Mouse (Mus musculus) layer of hippocampus, postnatal 36 days (tissue): Measurements from ENCODE around the gene AC131692.1. TPM values are rescaled to one million over a fixed set of nuclear protein-coding genes. Genes with fewer than 3 reads are reported as not detected.
A peak's percentile ranks its signal among the peaks of the same experiment; 100 is the strongest.

Experiments used
- DNase-seq, 2 experiments: peaks; one replicate each; pipeline ENCODE4 v3.0.0; 2022
- total RNA-seq, 2 experiments: library from RNA; stranded (reverse); gene quantifications; 2 replicates each; pipeline ENCODE4 v1.2.3; 2021

The AC131692.1 gene
- total RNA-seq, 2 experiments from 2014 or later, result not detected

GRCm38 (mm10) chr19:6068951-6069350 is 25.3 kb upstream of the AC131692.1 start:
- DNase-seq, result no peak

DNA sequence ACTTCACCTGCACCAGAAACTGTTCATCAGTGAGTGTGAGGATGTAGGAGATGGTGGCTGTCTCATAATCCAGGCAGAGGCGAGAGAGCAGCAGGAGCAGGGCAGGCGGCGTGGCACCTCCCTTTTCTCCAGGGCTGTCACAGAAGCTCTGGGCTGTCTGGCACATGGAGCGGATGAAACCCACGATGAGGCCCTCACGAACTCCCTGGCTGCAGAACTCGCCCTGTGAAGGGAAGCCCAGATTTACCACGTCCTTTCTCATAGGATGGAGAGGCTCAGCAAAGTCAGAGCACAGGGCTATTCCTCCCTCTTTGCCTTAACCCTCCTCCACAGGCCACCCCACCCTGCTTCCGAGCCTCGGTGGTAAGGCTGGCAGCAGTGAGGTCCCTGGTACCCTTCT is 24.4 kb upstream of the AC131692.1 start:
- DNase-seq, result no peak

DNA sequence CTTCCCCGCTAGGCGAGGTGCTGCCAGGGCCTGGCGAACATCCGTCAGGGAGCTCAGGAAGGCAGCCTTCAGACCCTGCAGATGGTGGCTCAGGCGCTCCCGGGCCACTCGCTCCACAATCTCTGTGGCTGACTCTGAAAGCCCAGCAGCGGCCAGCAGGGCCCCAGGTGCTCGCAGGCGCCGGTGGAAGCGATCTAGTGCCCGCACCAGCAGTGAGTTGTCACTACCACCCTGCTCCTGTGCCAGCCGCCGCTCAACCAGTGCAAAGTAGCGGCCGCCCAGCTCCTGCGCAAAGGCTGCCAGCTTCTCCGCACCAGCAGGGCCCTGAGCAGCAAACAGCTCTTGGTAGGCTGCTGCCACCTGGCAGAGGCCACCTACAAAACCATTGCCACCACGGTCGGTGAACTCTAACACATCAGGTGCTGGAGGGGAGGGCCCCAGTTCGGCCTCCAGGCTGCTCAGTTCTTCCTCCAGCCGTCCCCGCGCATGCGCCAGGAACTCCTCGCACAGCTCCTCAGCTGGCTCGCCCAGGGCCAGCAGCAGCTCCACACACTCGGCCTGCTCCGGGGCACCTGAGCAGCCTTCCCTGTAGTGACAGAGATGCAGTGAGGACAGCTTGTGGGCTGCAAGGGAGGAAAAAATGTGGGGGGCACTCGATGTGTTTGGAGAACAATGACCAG is 23.5 kb upstream of the AC131692.1 start:
- DNase-seq, result no peak

DNA sequence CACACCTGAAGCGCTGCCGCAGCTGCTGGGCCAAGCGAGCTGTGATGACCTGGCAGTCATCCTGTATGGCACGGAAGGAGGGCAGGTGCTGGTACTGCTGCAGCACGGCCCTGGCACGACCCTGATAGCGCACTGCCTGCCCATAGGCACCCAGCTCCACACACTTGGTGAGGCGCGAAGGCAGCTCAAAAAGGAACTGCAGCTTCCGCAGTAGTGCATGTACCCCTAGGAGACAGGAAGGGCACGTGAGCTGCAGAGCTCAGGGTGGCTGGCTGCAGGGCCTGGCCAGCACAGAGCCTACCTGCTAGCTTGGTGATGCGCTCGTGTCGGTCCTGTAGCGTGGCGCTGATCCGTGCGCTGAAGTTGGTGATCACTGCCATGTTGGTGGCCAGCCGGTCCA is 23.0 kb upstream of the AC131692.1 start:
- DNase-seq, result no peak

DNA sequence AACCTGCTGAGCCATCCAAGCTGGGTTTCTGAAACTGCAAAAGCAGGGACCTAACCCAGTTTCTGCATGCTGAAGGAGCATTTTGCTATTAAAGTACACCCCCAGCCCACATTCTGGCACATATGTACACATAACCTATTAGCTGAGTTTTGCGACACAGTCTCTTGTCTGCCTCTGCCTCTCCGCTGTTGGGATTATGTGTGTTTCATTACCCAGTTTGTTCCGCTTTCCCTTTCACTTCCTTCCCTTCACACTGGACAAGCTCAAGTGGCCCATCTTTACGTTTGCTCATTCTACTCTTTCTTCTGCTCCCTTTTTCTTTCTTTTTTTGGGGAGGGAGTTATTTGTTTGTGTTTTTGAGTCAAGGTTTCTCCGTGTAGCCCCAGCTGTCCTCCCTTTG is 20.3 kb upstream of the AC131692.1 start:
- DNase-seq, result no peak

DNA sequence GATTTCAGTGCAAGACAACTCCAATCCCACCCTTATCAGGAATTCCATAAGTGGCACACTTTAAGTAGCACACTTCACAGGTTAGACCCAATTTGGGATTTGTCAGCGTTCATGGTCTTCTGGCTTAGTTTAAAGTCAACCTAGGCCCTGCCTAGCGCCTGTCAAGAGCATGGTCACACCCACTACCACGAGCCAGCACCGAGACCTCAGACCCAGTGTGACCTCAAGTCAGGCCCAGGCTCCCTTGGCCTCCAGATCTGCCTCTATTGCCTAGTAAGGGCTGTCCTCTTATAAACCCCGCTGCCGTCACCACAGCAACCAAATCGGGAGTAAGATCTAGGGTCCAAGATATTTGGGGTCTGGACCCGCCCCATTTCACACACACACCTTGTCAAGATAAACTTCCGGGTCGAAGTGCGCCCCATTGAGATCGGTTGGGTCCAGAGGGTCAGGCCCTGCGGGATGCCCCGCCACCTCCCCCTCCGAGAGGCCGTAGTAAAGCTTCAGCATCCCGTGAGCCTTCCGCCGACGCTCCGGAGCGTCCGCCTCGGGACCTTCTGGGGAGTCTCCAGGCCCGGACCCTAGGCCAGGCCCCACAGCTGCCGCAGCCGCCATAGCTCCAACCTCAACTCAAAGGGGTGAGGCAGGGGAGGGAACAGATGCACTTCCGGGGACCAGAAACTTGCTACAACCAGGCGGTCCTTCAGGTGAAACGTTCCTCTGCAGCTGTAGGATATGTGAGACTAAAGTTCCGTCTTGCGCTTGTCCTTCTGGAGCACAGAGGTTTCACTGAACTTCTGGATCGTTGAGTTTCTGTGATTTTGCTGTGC is 17.4 kb upstream of the AC131692.1 start, which contains the start of gene Vps51:
Gene Vps51 (minus strand): TSS at position 668 of the 830 bp plus-strand sequence.
- peak; percentile 79 to 83 for DNase-seq

GRCm38 (mm10) chr19:6079983-6080480 is 14.2 kb upstream of the AC131692.1 start, which contains the start of gene Tmem262:
Tmem262 (plus strand) TSS chr19:6080033.
- no peak for DNase-seq

GRCm38 (mm10) chr19:6082156-6082555 is 12.1 kb upstream of the AC131692.1 start, which contains the start of gene Gm28374:
Gm28374 (minus strand) TSS chr19:6082256.
- DNase-seq, result peak in 1 of 2 experiments; percentile 4

DNA sequence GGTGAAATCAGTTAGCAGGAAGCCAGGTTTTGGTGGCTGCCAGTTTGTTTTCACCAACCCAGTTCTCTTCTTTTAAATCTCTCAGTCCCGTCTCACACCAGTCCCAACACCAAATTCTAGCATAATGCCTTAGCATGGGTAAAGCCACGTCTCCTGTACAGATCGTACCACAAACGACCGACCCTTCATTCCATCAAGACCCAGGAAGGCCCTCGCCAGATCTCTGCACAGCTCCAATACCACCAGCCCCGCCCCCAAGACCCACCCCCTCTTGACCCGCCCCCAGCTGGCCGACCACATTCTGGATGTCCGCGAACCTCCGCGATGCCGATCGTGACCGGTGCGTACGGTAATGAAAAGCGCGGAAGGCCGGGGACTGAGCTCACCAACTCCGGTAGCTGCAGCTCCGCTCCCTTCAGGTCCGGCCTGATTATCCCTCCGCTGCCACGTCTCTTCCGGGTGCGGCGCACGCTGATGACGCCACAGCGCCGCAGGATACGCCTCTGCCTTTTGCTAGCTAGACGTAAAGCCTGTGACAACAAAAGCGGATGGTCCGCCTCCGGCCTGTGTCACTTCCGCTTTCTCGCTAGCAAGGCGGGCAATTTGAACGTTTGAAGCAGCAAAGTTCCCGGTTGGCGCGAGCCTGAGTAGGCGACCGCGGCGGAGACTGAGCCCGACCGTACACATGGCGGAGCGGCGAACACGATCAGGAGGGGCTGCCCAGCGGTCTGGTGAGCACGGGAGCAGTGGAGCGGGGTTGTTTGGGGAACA is 9.6 kb upstream of the AC131692.1 start, which contains the start of the genes Zfpl1 and Cdca5:
Gene Zfpl1 (minus strand): TSS at position 479 of the 771 bp plus-strand sequence.
Gene Cdca5 (plus strand): TSS at position 506 of the 771 bp plus-strand sequence.
- peak; percentile 96 for DNase-seq

DNA sequence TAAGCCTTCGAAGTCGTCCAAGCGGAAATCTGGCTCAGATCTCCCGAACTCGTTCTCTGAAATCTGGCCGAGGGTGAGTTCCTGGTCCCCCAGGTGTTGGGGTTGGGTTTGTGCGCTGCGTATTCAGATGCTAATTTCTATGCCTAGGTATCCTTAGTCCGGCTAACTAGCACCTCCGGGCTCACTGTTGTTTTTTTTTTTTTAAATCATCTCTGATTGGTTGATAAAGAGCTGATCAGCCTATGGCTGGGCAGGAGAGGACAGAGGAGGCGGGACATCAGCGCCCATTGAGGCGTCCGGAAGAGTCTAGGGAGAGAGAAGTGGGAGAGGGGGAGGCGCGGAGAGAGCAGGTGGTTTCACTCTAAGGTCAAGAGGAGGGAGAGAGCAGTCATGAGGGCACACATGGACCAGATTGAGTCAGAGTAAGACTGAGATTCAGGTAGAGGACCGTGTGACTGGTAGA is 8.8 kb upstream of the AC131692.1 start:
- DNase-seq, result peak in 1 of 2 experiments; percentile 5

DNA sequence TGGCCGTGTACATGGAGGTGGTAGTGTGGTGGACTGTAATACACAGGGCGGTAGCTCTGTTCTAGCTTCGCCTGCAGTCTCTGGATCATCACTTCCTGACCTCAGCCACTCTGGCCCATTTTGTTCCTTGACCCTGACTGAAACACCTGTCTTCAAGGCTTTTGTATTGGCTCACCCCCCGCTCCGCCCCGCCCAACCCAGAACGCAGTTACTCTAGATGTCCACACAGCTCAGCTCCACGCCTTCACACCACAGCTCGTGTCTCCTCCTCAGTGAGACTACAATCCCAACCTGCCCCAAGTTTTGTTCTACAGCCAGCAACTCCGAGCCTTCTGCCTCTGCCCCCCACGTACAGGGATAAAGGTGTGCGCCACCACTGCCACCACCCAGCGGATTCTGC is 5.4 kb upstream of the AC131692.1 start:
- DNase-seq, result no peak

- no peak for DNase-seq
Measured at GRCm38 (mm10) chr19:6097847-6098246, 3.6 kb downstream of the AC131692.1 start.

DNA sequence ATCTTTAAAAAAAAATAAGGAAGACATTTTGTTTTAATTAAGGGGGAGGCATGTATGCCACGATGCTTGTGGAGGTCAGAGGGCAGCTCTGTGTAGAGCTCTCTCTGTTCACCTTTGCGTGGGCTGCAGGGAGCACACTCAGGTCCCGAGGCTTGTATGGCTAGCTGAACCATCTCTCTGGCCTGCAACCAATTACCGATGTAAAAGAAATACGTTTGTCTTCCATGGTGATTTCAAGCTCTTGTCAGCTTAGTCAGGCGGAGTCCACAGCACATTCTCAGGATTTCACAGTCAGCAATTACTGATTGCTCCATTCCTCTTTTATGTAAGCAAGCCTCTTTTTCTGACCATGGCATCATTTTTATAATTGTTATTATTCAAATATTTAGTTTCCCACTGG is 7.0 kb downstream of the AC131692.1 start:
- no peak for DNase-seq

GRCm38 (mm10) chr19:6102169-6102853 is 8.1 kb downstream of the AC131692.1 start:
- DNase-seq, result no peak

- DNase-seq, result no peak
Measured at GRCm38 (mm10) chr19:6104476-6104875, 10.3 kb downstream of the AC131692.1 start.

- DNase-seq, result no peak
Measured at GRCm38 (mm10) chr19:6105586-6105985, 11.4 kb downstream of the AC131692.1 start, which contains the start of gene Naaladl1. Naaladl1 (plus strand) TSS chr19:6105782.

DNA sequence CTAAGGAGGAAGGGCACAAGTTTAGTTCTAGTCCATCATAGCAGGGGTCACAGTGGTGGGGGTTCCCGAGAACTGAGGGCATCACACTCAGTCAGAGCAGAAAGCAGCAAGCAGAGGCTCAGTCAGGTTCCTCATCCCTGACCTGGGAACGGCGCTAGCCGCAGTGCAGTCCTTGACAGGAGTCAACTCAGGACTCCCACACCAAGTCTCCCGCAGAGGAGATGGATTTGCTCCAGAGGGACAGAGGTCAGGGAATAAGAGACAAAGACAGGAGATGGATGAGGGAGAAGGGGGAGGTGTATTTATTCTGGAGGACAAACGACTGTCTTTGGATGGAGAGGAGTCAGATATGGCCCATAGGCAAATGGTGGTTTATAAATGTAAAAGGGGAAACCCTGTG is 18.9 kb downstream of the AC131692.1 start:
- no peak for DNase-seq

- no peak for DNase-seq
Measured at GRCm38 (mm10) chr19:6116113-6116850, 22.1 kb downstream of the AC131692.1 start.

- DNase-seq, result no peak
Measured at GRCm38 (mm10) chr19:6117346-6117985, 23.2 kb downstream of the AC131692.1 start.

- peak; percentile 88 to 91 for DNase-seq
Measured at GRCm38 (mm10) chr19:6117986-6118676, 23.9 kb downstream of the AC131692.1 start, which contains the start of gene Sac3d1. Sac3d1 (minus strand) TSS chr19:6118650.
